Mouse (Mus musculus) kidney, postnatal 0 days (tissue): ENCODE measurements around the gene Dcdc2a. TPM values are rescaled to one million over a fixed set of nuclear protein-coding genes. Genes with fewer than 3 reads are reported as not detected.

Source experiments
- ATAC-seq: fragments of 200-750 bp; cut with Nextera tagmentation; replicated peaks from 2 replicates; pipeline ENCODE4 v1.8.0; 2017; ENCODE audit warnings: low read depth, moderate number of reproducible peaks, moderate TSS enrichment, moderate library complexity; ENCODE audit not compliant: low FRiP score
- DNase-seq: peaks from one replicate; pipeline ENCODE4 v3.0.0-alpha.2; 2016; ENCODE audit warnings: low spot score
- H3K27ac ChIP-seq: fragments of 300-500 bp; sonication (generic); 2 replicates; pipeline ENCODE4 v1.5.1; 2014; ENCODE audit warnings: mild to moderate bottlenecking
- H3K27me3 ChIP-seq: fragments of 300-500 bp; sonication (generic); 2 replicates; pipeline ENCODE4 v1.6.1; 2014; ENCODE audit warnings: low read length, mixed read lengths; ENCODE audit not compliant: insufficient read depth
- H3K36me3 ChIP-seq: fragments of 300-500 bp; sonication (generic); 2 replicates; pipeline ENCODE4 v1.6.1; 2014; ENCODE audit warnings: low read length, mixed read lengths; ENCODE audit not compliant: insufficient read depth
- H3K4me1 ChIP-seq: fragments of 300-500 bp; sonication (generic); replicated peaks from 2 replicates; pipeline ENCODE4 v1.6.1; 2014; ENCODE audit warnings: antibody characterized with exemption, low read length, mixed read lengths; ENCODE audit not compliant: insufficient read depth
- H3K4me2 ChIP-seq: fragments of 300-500 bp; sonication (generic); 2 replicates; pipeline ENCODE4 v1.6.1; 2014; ENCODE audit warnings: mild to moderate bottlenecking, low read length, moderate library complexity, mixed read lengths
- H3K4me3 ChIP-seq: fragments of 300-500 bp; sonication (generic); replicated peaks from 2 replicates; pipeline ENCODE4 v1.5.1; 2014; ENCODE audit warnings: low read depth, low read length
- H3K9ac ChIP-seq: fragments of 300-500 bp; sonication (generic); 2 replicates; pipeline ENCODE4 v1.6.1; 2014; ENCODE audit warnings: low read depth, low read length
- H3K9me3 ChIP-seq: fragments of 300-500 bp; sonication (generic); replicated peaks from 2 replicates; pipeline ENCODE4 v1.6.1; 2016; ENCODE audit warnings: low read length, inconsistent platforms, mixed read lengths
- CTCF ChIP-seq: IDR thresholded peaks from 2 replicates; pipeline ENCODE4 v1.5.1; 2016; ENCODE audit warnings: antibody characterized with exemption, low read depth, mild to moderate bottlenecking, moderate library complexity
- WGBS: fragments of 180-500 bp; shearing (Covaris S2); extraction: QIAGEN DNeasy Blood & Tissue Kit; methylation state at CpG from one replicate; pipeline ENCODE4 v1.1.7; 2014; 5-methylcytosine and 5-hydroxymethylcytosine counted together
- polyA plus RNA-seq: library from polyadenylated mRNA; unstranded; fragments of >200 nt; fragmentation: Nextera tagmentation; extraction: Ambion mirVana; gene quantifications from 2 replicates; pipeline ENCODE4 v1.2.1, GENCODE M21; 2015

Gene Dcdc2a
- polyA plus RNA-seq, 1 experiment from 2014 or later: 73.7 TPM

- peak overlapping the region; percentile 47 for H3K27ac ChIP-seq
- peak; percentile 57; the same call in 1 of the 2 replicates for ATAC-seq
- H3K9me3 ChIP-seq: no peaks in the 10 kb centered on the region
- no peaks in the 10 kb centered on the region for H3K36me3 ChIP-seq
- no peak for DNase-seq
- H3K4me2 ChIP-seq: no peak overlapping the region
- no peak overlapping the region for H3K9ac ChIP-seq
- H3K27me3 ChIP-seq: no peaks in the 10 kb centered on the region
- H3K4me3 ChIP-seq: no peak overlapping the region
- H3K4me1 ChIP-seq: peaks cover 13% of the 10 kb centered on the region
- 71% methylated on average over 3 of the region's 3 CpGs for WGBS
- no peak for TF ChIP-seq CTCF
These were observed 43.7 kb downstream of the Dcdc2a start for GRCm38 (mm10) chr13:25099508-25099907.

DNA sequence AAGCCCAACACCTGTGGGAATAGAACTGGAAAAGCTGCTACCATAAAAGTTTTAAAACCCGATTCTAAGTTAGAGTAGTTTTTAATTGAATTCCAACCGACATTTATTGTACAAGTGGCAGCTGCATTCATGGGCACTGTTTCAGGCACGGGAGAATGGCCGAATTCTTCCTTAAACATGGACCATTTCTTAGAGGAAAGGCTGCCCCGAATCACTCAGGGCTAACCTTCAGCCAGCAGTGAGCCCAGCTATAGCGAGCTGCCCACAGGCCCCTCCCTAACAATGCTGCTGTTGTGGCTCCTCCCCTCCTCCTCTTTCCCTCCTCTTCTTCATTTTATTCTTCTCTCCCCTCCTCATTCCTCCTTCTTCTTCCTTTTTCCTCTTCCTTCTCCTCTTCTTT, 44.8 kb downstream of the Dcdc2a start:
- ATAC-seq (no peak), DNase-seq (no peak)
- no peaks in the 10 kb centered on the region for H3K36me3 ChIP-seq
- WGBS: 46% methylated on average over 6 of the region's 6 CpGs
- peaks cover 13% of the 10 kb centered on the region for H3K4me1 ChIP-seq
- H3K4me2 ChIP-seq: no peak overlapping the region
- no peaks in the 10 kb centered on the region for H3K27me3 ChIP-seq
- TF ChIP-seq CTCF: no peak
- H3K27ac ChIP-seq: no peak overlapping the region; the same call in 1 of the 2 replicates
- no peak overlapping the region for H3K9ac ChIP-seq
- H3K9me3 ChIP-seq: no peaks in the 10 kb centered on the region
- no peak overlapping the region for H3K4me3 ChIP-seq

- H3K36me3 ChIP-seq: no peaks in the 10 kb centered on the region
- no peak for TF ChIP-seq CTCF
These were observed 49.9 kb downstream of the Dcdc2a start for GRCm38 (mm10) chr13:25105671-25106070.

GRCm38 (mm10) chr13:25106740-25107139, 50.9 kb downstream of the Dcdc2a start:
- DNase-seq (peak; percentile 54), ATAC-seq (peak; percentile 85)
- Histone ChIP-seq H3K27me3 (no peaks in the 10 kb centered on the region), H3K9ac (no peak overlapping the region), H3K9me3 (no peaks in the 10 kb centered on the region), H3K27ac (peak overlapping the region; percentile 76; the same call in 1 of the 2 replicates), H3K36me3 (no peaks in the 10 kb centered on the region), H3K4me1 (0 out of 2 replicates have a peak, but pooled peaks cover 4% of the 10 kb centered on the region), H3K4me2 (no peak overlapping the region), H3K4me3 (no peak overlapping the region)
- no peak for TF ChIP-seq CTCF
- 43% methylated on average over 5 of the region's 5 CpGs for WGBS

More at GRCm38 (mm10) chr13:25105671-25106070, 49.9 kb downstream of the Dcdc2a start:
- H3K9me3 ChIP-seq: no peaks in the 10 kb centered on the region
- ATAC-seq (0 out of 2 replicates have a peak, but pooled peaks have one; percentile 24), DNase-seq (peak; percentile 14)
- H3K9ac ChIP-seq: no peak overlapping the region
- H3K27me3 ChIP-seq: no peaks in the 10 kb centered on the region
- 0 out of 2 replicates have a peak, but pooled peaks cover 4% of the 10 kb centered on the region for H3K4me1 ChIP-seq
- no peak overlapping the region for H3K4me3 ChIP-seq
- H3K27ac ChIP-seq: peak overlapping the region; percentile 76
- no peak overlapping the region for H3K4me2 ChIP-seq

DNA sequence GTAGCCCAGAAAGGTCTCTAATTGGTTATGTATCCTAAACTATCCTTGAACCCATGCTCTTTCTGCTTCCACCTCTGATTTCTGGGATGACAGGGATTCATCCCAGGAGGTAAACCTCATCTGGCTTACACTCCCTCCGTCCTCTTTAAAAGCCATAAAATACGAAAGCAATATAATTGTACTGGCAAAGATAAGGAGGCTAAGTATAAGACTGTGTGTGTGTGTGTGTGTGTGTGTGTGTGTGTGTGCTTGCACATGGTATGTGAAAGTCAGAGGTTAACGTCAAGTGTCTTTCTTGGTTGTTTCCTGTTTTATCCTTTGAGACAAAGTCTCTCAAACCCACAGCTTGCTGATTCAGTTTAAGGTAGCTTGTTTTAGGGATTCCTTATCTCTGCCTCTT, 52.5 kb downstream of the Dcdc2a start:
- Histone ChIP-seq H3K4me2 (no peak overlapping the region), H3K9ac (no peak overlapping the region), H3K9me3 (no peaks in the 10 kb centered on the region), H3K27ac (no peak overlapping the region), H3K4me3 (no peak overlapping the region), H3K36me3 (no peaks in the 10 kb centered on the region), H3K27me3 (no peaks in the 10 kb centered on the region), H3K4me1 (0 out of 2 replicates have a peak, but pooled peaks cover 4% of the 10 kb centered on the region)
- no peak for ATAC-seq
- TF ChIP-seq CTCF: no peak
- 61% methylated on average over 3 of the region's 3 CpGs for WGBS
- no peak for DNase-seq

- H3K27ac ChIP-seq: no peak overlapping the region
- H3K27me3 ChIP-seq: no peaks in the 10 kb centered on the region
- 0 out of 2 replicates have a peak, but pooled peaks cover 4% of the 10 kb centered on the region for H3K4me1 ChIP-seq
- no peak overlapping the region for H3K4me3 ChIP-seq
- ATAC-seq: peak; percentile 36
- no peak for DNase-seq
- no peak overlapping the region for H3K9ac ChIP-seq
- no peaks in the 10 kb centered on the region for H3K9me3 ChIP-seq
- WGBS: 61% methylated on average over 5 of the region's 5 CpGs
- no peak for TF ChIP-seq CTCF
- H3K4me2 ChIP-seq: no peak overlapping the region
- no peaks in the 10 kb centered on the region for H3K36me3 ChIP-seq
These were observed 54.8 kb downstream of the Dcdc2a start for GRCm38 (mm10) chr13:25110592-25111095.
